ENCODE assay signal across 8 mouse cellular contexts in the genomic region with DNA sequence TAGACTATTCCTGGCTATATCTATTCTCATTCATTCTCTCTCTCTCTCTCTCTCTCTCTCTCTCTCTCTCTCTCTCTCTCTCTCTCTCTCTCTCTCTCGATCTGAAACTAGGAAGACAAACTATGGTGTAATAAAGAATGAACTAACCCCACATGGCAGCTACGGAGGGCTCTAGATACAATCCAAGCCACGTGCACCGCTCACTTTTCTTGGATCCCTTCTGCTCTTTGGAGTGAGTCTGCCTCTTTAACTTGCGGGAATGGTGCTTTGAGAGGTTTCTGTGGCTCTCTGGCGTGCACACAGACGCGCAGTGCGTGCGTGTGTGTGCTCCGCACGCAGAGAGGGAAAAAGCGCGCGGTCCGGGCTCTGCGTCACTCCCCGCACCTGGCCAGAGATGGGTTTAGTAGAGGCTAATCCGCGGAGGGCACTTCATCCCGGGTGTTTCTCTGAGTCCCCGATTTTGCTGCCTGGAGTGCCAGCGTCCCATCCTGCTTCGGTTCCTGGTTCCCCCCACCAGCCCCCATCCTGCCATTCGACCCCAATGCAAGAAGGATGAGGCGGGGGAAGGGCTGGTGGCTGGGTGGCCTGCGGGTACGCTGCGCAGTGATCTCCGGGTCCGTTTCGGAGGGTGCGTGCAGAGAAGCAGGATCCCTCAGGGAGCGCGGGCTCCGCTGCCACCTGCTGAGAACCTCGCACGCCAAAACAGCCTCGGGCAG. TPM values are rescaled to one million over a fixed set of nuclear protein-coding genes. Genes with fewer than 3 reads are reported as not detected.
A peak's percentile ranks its signal among the peaks of the same experiment; 100 is the strongest.
DNase-seq lines count a peak whose midpoint lies in the region; ATAC-seq and TF ChIP-seq lines count a peak whose summit lies in the region.

No protein-coding gene starts in this region.

- intact Hi-C loops in gastrocnemius, adult 2 months (cut with DNase I) = no loop called here

- H3K4me3 ChIP-seq in gastrocnemius, adult 2 months = peak overlapping the region; percentile 90
- H3K4me3 ChIP-seq in ES-Bruce4 (ENCODE audit: low read depth, low read length) = peak overlapping the region; percentile 84
- H3K4me3 ChIP-seq in embryonic facial prominence, embryonic 14.5 days (ENCODE audit: low read depth, low read length) = peak overlapping the region; percentile 64
- peak overlapping the region; percentile 86 for H3K4me3 ChIP-seq in intestine, embryonic 14.5 days (ENCODE audit: low read depth, low read length)
- peak overlapping the region; percentile 76 for H3K4me3 ChIP-seq in liver, embryonic 12.5 days

- peak; percentile 30; the same call in 1 of the 2 replicates for ATAC-seq in embryonic facial prominence, embryonic 14.5 days (ENCODE audit: low read depth)
- ATAC-seq in intestine, embryonic 14.5 days (replicated peaks; ENCODE audit: low FRiP score, low TSS enrichment, low read depth) = peak; percentile 33
- no peak for ATAC-seq in liver, embryonic 12.5 days
- ATAC-seq in erythroid progenitor cell, adult 5-6 weeks (replicated peaks; ENCODE audit: low FRiP score, poor library complexity, severe bottlenecking) = no peak

- H3K27me3 ChIP-seq in ES-Bruce4 (ENCODE audit: control insufficient read depth, insufficient read depth, low read length, poor library complexity, severe bottlenecking) = peaks cover 15% of the 10 kb centered on the region
- H3K27me3 ChIP-seq in embryonic facial prominence, embryonic 14.5 days (replicated peaks; ENCODE audit: control insufficient read depth, insufficient read depth, low read length) = peaks cover 43% of the 10 kb centered on the region
- 0 out of 2 replicates have a peak, but pooled peaks cover 3% of the 10 kb centered on the region for H3K27me3 ChIP-seq in intestine, embryonic 14.5 days (replicated peaks; ENCODE audit: control insufficient read depth, insufficient read depth, low read length)
- H3K27me3 ChIP-seq in liver, embryonic 12.5 days (replicated peaks) = peaks cover 35% of the 10 kb centered on the region

- TF ChIP-seq POLR2A in ES-Bruce4 (IDR thresholded peaks at IDR 0.05; ENCODE audit: insufficient read depth, low read length) = no peak

- no peak for TF ChIP-seq CTCF in gastrocnemius, adult 2 months (IDR thresholded peaks at IDR 0.05)
- TF ChIP-seq CTCF in ES-Bruce4 (IDR thresholded peaks at IDR 0.05; ENCODE audit: low read depth, low read length) = no peak

- no peaks in the 10 kb centered on the region for H3K9me3 ChIP-seq in ES-Bruce4 (replicated peaks; ENCODE audit: control insufficient read depth, insufficient read depth, low read length, poor library complexity, severe bottlenecking)
- no peaks in the 10 kb centered on the region for H3K9me3 ChIP-seq in embryonic facial prominence, embryonic 14.5 days (ENCODE audit: control insufficient read depth, low read length)
- no peaks in the 10 kb centered on the region for H3K9me3 ChIP-seq in intestine, embryonic 14.5 days (ENCODE audit: control insufficient read depth, low read length)
- H3K9me3 ChIP-seq in liver, embryonic 12.5 days (replicated peaks) = no peaks in the 10 kb centered on the region

- H3K36me3 ChIP-seq in ES-Bruce4 (ENCODE audit: control insufficient read depth, insufficient read depth, low read length, poor library complexity, severe bottlenecking) = no peaks in the 10 kb centered on the region
- no peaks in the 10 kb centered on the region for H3K36me3 ChIP-seq in embryonic facial prominence, embryonic 14.5 days (ENCODE audit: control insufficient read depth, insufficient read depth, low read length)
- no peaks in the 10 kb centered on the region for H3K36me3 ChIP-seq in intestine, embryonic 14.5 days (ENCODE audit: control insufficient read depth, insufficient read depth, low read length)
- no peaks in the 10 kb centered on the region for H3K36me3 ChIP-seq in liver, embryonic 12.5 days

- H3K27ac ChIP-seq in gastrocnemius, adult 2 months = peak overlapping the region; percentile 96
- no peak overlapping the region for H3K27ac ChIP-seq in ES-Bruce4 (ENCODE audit: insufficient read depth, low read length)
- no peak overlapping the region for H3K27ac ChIP-seq in embryonic facial prominence, embryonic 14.5 days (replicated peaks; ENCODE audit: low read depth, low read length)
- H3K27ac ChIP-seq in intestine, embryonic 14.5 days (ENCODE audit: low read depth) = peak overlapping the region; percentile 54; the same call in 1 of the 2 replicates
- no peak overlapping the region for H3K27ac ChIP-seq in liver, embryonic 12.5 days

- peak overlapping the region; percentile 100 for H3K4me2 ChIP-seq in embryonic facial prominence, embryonic 14.5 days (ENCODE audit: low read depth, low read length)
- peak overlapping the region; percentile 99 for H3K4me2 ChIP-seq in intestine, embryonic 14.5 days (ENCODE audit: low read length)
- peak overlapping the region; percentile 94 for H3K4me2 ChIP-seq in liver, embryonic 12.5 days

- no peak for TF ChIP-seq EP300 in ES-Bruce4 (IDR thresholded peaks at IDR 0.05; ENCODE audit: insufficient read depth, low read depth, low read length)

- DNase-seq in gastrocnemius, adult 2 months = no peak
- no peak for DNase-seq in gastrocnemius, postnatal 25 days
- no peak for DNase-seq in embryonic facial prominence, embryonic 14.5 days (ENCODE audit: low spot score)
- DNase-seq in intestine, embryonic 14.5 days (ENCODE audit: low spot score) = no peak
- DNase-seq in retina, adult 2 months (ENCODE audit: low read depth, low spot score) = peak; percentile 8

- no peaks in the 10 kb centered on the region for H3K4me1 ChIP-seq in ES-Bruce4 (ENCODE audit: control insufficient read depth, insufficient read depth, low read length)
- no peaks in the 10 kb centered on the region for H3K4me1 ChIP-seq in embryonic facial prominence, embryonic 14.5 days (ENCODE audit: control insufficient read depth, insufficient read depth, low read length)
- peaks cover 22% of the 10 kb centered on the region for H3K4me1 ChIP-seq in intestine, embryonic 14.5 days (replicated peaks; ENCODE audit: control insufficient read depth, insufficient read depth, low read length)
- peaks cover 77% of the 10 kb centered on the region for H3K4me1 ChIP-seq in liver, embryonic 12.5 days

- under 1% methylated on average over 34 of the region's 39 CpGs for WGBS in embryonic facial prominence, embryonic 14.5 days
- WGBS in intestine, embryonic 14.5 days = under 1% methylated on average over 37 of the region's 39 CpGs
- 1% methylated on average over 39 of the region's 39 CpGs for WGBS in liver, embryonic 12.5 days (ENCODE audit: insufficient replicate concordance)

- H3K9ac ChIP-seq in ES-Bruce4 (ENCODE audit: low read depth, poor library complexity, severe bottlenecking) = peak overlapping the region; percentile 51
- peak overlapping the region; percentile 53 for H3K9ac ChIP-seq in embryonic facial prominence, embryonic 14.5 days (ENCODE audit: low read depth, low read length)
- H3K9ac ChIP-seq in intestine, embryonic 14.5 days (ENCODE audit: low read length) = peak overlapping the region; percentile 58
- H3K9ac ChIP-seq in liver, embryonic 12.5 days = peak overlapping the region; percentile 73

RNA-seq across cellular contexts. Expression of gene Tbc1d1, which starts 3.1 kb away (rescaled TPM):
- total RNA-seq in gastrocnemius, adult 2 months (2021) = 10 to 100 TPM; 46.4 to 46.9 TPM
- total RNA-seq in gastrocnemius, postnatal 25 days (2021) = 10 to 100 TPM; 39.3 to 77.3 TPM
- polyA plus RNA-seq in ES-Bruce4 (2011; ENCODE audit: insufficient read depth, insufficient read length, low read depth, missing spikeins) = 40.6 and 46.2 TPM in 2 replicates
- 19.1 and 21.5 TPM in 2 replicates for polyA plus RNA-seq in embryonic facial prominence, embryonic 14.5 days (2014; fragmentation: Nextera tagmentation; extraction: Ambion mirVana)
- polyA plus RNA-seq in intestine, embryonic 14.5 days (2014; fragmentation: Nextera tagmentation; extraction: Ambion mirVana) = 41.3 and 44.9 TPM in 2 replicates
- 13.2 and 13.8 TPM in 2 replicates for polyA plus RNA-seq in liver, embryonic 12.5 days (2016; fragmentation: Nextera tagmentation; extraction: Ambion mirVana)
- 3.6 and 15.1 TPM in 2 replicates for total RNA-seq in erythroid progenitor cell, adult 5-6 weeks (2015; ENCODE audit: low replicate concordance)
- total RNA-seq in erythroid progenitor cell, adult 5-6 weeks (2017; ENCODE audit: low replicate concordance) = 4.5 and 5.7 TPM in 2 replicates

Comparison
In these comparisons a context has a peak if more than half of its experiments do, and no peak if none do; other contexts are left out.
1. H3K27ac ChIP-seq: peak in gastrocnemius, adult 2 months (single experiment) and intestine, embryonic 14.5 days (single experiment); none in ES-Bruce4 (single experiment), embryonic facial prominence, embryonic 14.5 days (single experiment) and liver, embryonic 12.5 days (single experiment).
2. ATAC-seq: peak in embryonic facial prominence, embryonic 14.5 days (single experiment) and intestine, embryonic 14.5 days (single experiment); none in liver, embryonic 12.5 days (single experiment) and erythroid progenitor cell, adult 5-6 weeks (single experiment).
3. Peak in every context shown above with its lines, with median percentiles within 50 percentile points of each other: H3K4me3 ChIP-seq, H3K9ac ChIP-seq and H3K4me2 ChIP-seq.